Mouse (Mus musculus): ENCODE measurements at regions not wholly inside any gene's neighbourhood (a gene's known extent, or its start where the extent isn't known, plus 50 kb on each side); places are given as distances from the start of the nearest gene placed in this dataset.

DNA sequence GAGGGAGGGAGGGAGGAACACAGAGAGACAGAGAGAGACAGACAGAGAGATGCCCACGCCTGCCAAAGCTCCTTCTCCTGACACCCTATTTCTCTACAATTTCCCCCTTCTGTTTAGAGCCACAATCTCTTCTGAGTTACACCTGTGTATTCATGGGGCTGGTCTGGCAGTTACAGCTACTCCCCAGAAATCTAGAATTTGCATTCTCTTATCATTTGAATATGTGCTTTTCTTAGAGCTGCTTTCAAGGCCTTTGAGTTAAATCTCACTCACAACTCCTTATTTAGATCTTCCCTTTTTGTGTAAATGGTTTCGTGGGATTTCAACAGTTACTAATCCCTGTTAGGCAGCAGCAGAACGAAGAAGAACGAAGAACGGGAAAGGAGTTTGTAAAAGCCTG lies 55.0 kb upstream of the Cdkn2b start:
- TF ChIP-seq CTCF (IDR thresholded peaks at IDR 0.05; ENCODE audit: low read depth), result no peak
- TF ChIP-seq EP300 (IDR thresholded peaks at IDR 0.05; ENCODE audit: low read depth), result no peak
